Mouse (Mus musculus): ENCODE measurements around the gene Gm20431. TPM values are rescaled to one million over a fixed set of nuclear protein-coding genes. Genes with fewer than 3 reads are reported as not detected.
A peak's percentile ranks its signal among the peaks of the same experiment; 100 is the strongest.

Gm20431 gene
- polyA plus RNA-seq, 1 experiment from 2014 or later = 8.8 TPM

GRCm38 (mm10) chr2:167702126-167702525 lies 40.8 kb upstream of the Gm20431 start:
- WGBS = 69% methylated on average over 6 of the region's 6 CpGs
- H3K9ac ChIP-seq (ENCODE audit: low read depth, low read length) = no peak overlapping the region
- ATAC-seq = no peak
- no peak overlapping the region for H3K4me3 ChIP-seq (ENCODE audit: low read depth, low read length)
- H3K27ac ChIP-seq (ENCODE audit: low read depth, low read length) = no peak overlapping the region
- no peak overlapping the region for H3K4me2 ChIP-seq (replicated peaks; ENCODE audit: low read depth)
- H3K36me3 ChIP-seq (ENCODE audit: control insufficient read depth, insufficient read depth) = no peaks in the 10 kb centered on the region
- no peak for TF ChIP-seq CTCF (IDR thresholded peaks at IDR 0.05; ENCODE audit: low read depth)
- H3K9me3 ChIP-seq (ENCODE audit: control insufficient read depth) = no peaks in the 10 kb centered on the region
- H3K27me3 ChIP-seq (replicated peaks; ENCODE audit: control insufficient read depth, insufficient read depth, low read length) = no peaks in the 10 kb centered on the region
- peaks cover 7% of the 10 kb centered on the region for H3K4me1 ChIP-seq (replicated peaks; ENCODE audit: control insufficient read depth, insufficient read depth, low read length)

GRCm38 (mm10) chr2:167701472-167701871 lies 40.2 kb upstream of the Gm20431 start:
- no peak for TF ChIP-seq CTCF (IDR thresholded peaks at IDR 0.05; ENCODE audit: low read depth)
- H3K27me3 ChIP-seq (replicated peaks; ENCODE audit: control insufficient read depth, insufficient read depth, low read length) = no peaks in the 10 kb centered on the region
- no peaks in the 10 kb centered on the region for H3K36me3 ChIP-seq (ENCODE audit: control insufficient read depth, insufficient read depth)
- H3K9ac ChIP-seq (ENCODE audit: low read depth, low read length) = no peak overlapping the region
- no peak overlapping the region for H3K4me2 ChIP-seq (replicated peaks; ENCODE audit: low read depth)
- ATAC-seq = no peak
- no peak overlapping the region for H3K4me3 ChIP-seq (ENCODE audit: low read depth, low read length)
- H3K27ac ChIP-seq (ENCODE audit: low read depth, low read length) = no peak overlapping the region
- WGBS = 76% methylated on average over 5 of the region's 5 CpGs
- no peaks in the 10 kb centered on the region for H3K9me3 ChIP-seq (ENCODE audit: control insufficient read depth)
- peaks cover 7% of the 10 kb centered on the region for H3K4me1 ChIP-seq (replicated peaks; ENCODE audit: control insufficient read depth, insufficient read depth, low read length)

- ATAC-seq = no peak
- Histone ChIP-seq H3K9ac (ENCODE audit: low read depth, low read length) (no peak overlapping the region), H3K27me3 (replicated peaks; ENCODE audit: control insufficient read depth, insufficient read depth, low read length) (no peaks in the 10 kb centered on the region), H3K4me3 (ENCODE audit: low read depth, low read length) (no peak overlapping the region), H3K4me1 (replicated peaks; ENCODE audit: control insufficient read depth, insufficient read depth, low read length) (peaks cover 4% of the 10 kb centered on the region), H3K36me3 (ENCODE audit: control insufficient read depth, insufficient read depth) (no peaks in the 10 kb centered on the region), H3K9me3 (ENCODE audit: control insufficient read depth) (no peaks in the 10 kb centered on the region), H3K4me2 (replicated peaks; ENCODE audit: low read depth) (no peak overlapping the region), H3K27ac (ENCODE audit: low read depth, low read length) (no peak overlapping the region)
- 76% methylated on average over 5 of the region's 5 CpGs for WGBS
- no peak for TF ChIP-seq CTCF (IDR thresholded peaks at IDR 0.05; ENCODE audit: low read depth)
These were observed 38.7 kb upstream of the Gm20431 start for GRCm38 (mm10) chr2:167700018-167700417.

- Histone ChIP-seq H3K9me3 (ENCODE audit: control insufficient read depth) (no peaks in the 10 kb centered on the region), H3K4me3 (ENCODE audit: low read depth, low read length) (no peak overlapping the region), H3K4me2 (replicated peaks; ENCODE audit: low read depth) (peak overlapping the region; percentile 24; the same call in 1 of the 2 replicates), H3K36me3 (ENCODE audit: control insufficient read depth, insufficient read depth) (no peaks in the 10 kb centered on the region), H3K4me1 (replicated peaks; ENCODE audit: control insufficient read depth, insufficient read depth, low read length) (peaks cover 4% of the 10 kb centered on the region), H3K27ac (ENCODE audit: low read depth, low read length) (peak overlapping the region; percentile 80), H3K27me3 (replicated peaks; ENCODE audit: control insufficient read depth, insufficient read depth, low read length) (no peaks in the 10 kb centered on the region), H3K9ac (ENCODE audit: low read depth, low read length) (peak overlapping the region; percentile 0; the same call in 1 of the 2 replicates)
- peak; percentile 63 for ATAC-seq
- no peak for TF ChIP-seq CTCF (IDR thresholded peaks at IDR 0.05; ENCODE audit: low read depth)
- 14% methylated on average over 5 of the region's 5 CpGs for WGBS
These were observed 36.6 kb upstream of the Gm20431 start for GRCm38 (mm10) chr2:167697902-167698301.

GRCm38 (mm10) chr2:167696143-167696542 lies 34.8 kb upstream of the Gm20431 start:
- H3K27me3 ChIP-seq (replicated peaks; ENCODE audit: control insufficient read depth, insufficient read depth, low read length) = no peaks in the 10 kb centered on the region
- no peak overlapping the region for H3K4me2 ChIP-seq (replicated peaks; ENCODE audit: low read depth)
- H3K27ac ChIP-seq (ENCODE audit: low read depth, low read length) = peak overlapping the region; percentile 68
- 0 out of 2 replicates have a peak overlapping the region, but pooled peaks have one; percentile 22 for H3K9ac ChIP-seq (ENCODE audit: low read depth, low read length)
- no peaks in the 10 kb centered on the region for H3K9me3 ChIP-seq (ENCODE audit: control insufficient read depth)
- no peak overlapping the region for H3K4me3 ChIP-seq (ENCODE audit: low read depth, low read length)
- WGBS = 43% methylated on average over 7 of the region's 7 CpGs
- H3K36me3 ChIP-seq (ENCODE audit: control insufficient read depth, insufficient read depth) = peaks cover 6% of the 10 kb centered on the region; the same call in 1 of the 2 replicates
- no peak for TF ChIP-seq CTCF (IDR thresholded peaks at IDR 0.05; ENCODE audit: low read depth)
- peaks cover 6% of the 10 kb centered on the region; the same call in 1 of the 2 replicates for H3K4me1 ChIP-seq (replicated peaks; ENCODE audit: control insufficient read depth, insufficient read depth, low read length)
- ATAC-seq = peak; percentile 31

- WGBS = 62% methylated on average over 14 of the region's 14 CpGs
- H3K27ac ChIP-seq (ENCODE audit: low read depth, low read length) = peak overlapping the region; percentile 68
These were observed 34.2 kb upstream of the Gm20431 start for GRCm38 (mm10) chr2:167695491-167695890.

More at GRCm38 (mm10) chr2:167695491-167695890, 34.2 kb upstream of the Gm20431 start:
- peaks cover 6% of the 10 kb centered on the region; the same call in 1 of the 2 replicates for H3K36me3 ChIP-seq (ENCODE audit: control insufficient read depth, insufficient read depth)
- H3K9me3 ChIP-seq (ENCODE audit: control insufficient read depth) = no peaks in the 10 kb centered on the region
- no peaks in the 10 kb centered on the region for H3K27me3 ChIP-seq (replicated peaks; ENCODE audit: control insufficient read depth, insufficient read depth, low read length)
- TF ChIP-seq CTCF (IDR thresholded peaks at IDR 0.05; ENCODE audit: low read depth) = no peak
- H3K9ac ChIP-seq (ENCODE audit: low read depth, low read length) = 0 out of 2 replicates have a peak overlapping the region, but pooled peaks have one; percentile 22
- H3K4me2 ChIP-seq (replicated peaks; ENCODE audit: low read depth) = no peak overlapping the region
- peak; percentile 31 for ATAC-seq
- no peak overlapping the region for H3K4me3 ChIP-seq (ENCODE audit: low read depth, low read length)
- 0 out of 2 replicates have a peak, but pooled peaks cover 6% of the 10 kb centered on the region for H3K4me1 ChIP-seq (replicated peaks; ENCODE audit: control insufficient read depth, insufficient read depth, low read length)
